Mouse (Mus musculus): ENCODE measurements around the gene Tubb4a.

Tubb4a gene

DNA sequence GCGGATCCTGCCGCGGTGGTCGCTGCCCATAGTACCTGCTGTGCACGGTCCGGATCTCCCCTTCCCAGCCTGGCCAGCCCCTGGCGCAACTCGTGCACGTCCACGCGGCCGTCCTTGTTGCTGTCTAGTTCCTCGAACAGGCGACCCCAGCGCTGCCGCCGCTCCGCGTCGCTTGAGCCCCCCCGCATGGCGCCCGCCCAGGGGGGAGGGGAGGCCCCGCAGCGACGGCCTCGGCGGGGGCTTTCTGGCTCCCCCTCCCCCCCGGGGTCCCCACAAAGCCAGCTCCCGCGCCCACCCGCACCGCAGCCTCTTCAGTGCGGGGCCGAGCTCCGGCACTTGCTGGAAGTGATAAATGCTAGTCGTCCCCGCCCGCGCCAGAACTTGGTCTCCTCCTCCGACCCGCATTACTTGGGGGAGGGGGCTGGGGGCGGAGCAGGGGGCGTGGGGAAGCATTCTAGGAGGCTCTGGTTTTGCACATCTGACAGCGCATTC, 28.1 kb downstream of the Tubb4a start, which contains the start of gene Slc25a23:
Gene Slc25a23 (minus strand): TSS at position 378 of the 492 bp plus-strand sequence.
- peak; percentile 80 to 88 for DNase-seq (ENCODE audit: inconsistent age in 2 of 2, low spot score in 1 of 2)

DNA sequence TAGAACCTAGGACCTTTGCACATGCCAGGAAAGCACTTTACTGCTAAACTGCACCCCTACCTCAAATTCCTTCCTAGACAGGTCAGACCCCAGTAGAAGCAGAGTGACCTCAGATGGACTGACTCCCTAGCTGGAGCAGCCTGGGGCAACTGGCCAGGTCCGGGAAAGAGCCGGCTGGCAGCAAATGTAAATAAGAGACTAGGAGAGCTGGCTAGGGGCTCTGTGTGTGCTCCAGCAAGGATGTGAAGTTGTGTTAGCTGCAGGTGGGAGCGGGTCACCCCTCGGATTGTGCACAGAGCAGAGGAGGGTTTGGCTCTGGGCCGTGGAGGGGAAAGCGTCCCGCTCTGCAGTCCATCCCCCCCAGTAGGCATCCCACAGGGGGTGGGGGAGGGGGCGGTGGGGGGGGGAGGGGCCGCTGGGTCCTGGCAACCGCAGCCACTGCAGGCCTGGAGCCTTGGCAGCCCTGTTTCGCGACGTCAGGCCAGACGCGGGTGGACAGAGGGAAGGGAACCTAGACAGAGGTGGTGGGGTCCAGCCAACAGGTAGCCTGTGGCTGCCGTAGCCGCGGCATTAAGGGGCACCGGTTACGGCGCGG, 28.6 kb downstream of the Tubb4a start, which contains the start of gene Crb3:
Gene Crb3 (plus strand): TSS at position 215 of the 595 bp plus-strand sequence.
- peak; percentile 52 to 70 for DNase-seq (ENCODE audit: inconsistent age in 2 of 2, low spot score in 1 of 2)

DNA sequence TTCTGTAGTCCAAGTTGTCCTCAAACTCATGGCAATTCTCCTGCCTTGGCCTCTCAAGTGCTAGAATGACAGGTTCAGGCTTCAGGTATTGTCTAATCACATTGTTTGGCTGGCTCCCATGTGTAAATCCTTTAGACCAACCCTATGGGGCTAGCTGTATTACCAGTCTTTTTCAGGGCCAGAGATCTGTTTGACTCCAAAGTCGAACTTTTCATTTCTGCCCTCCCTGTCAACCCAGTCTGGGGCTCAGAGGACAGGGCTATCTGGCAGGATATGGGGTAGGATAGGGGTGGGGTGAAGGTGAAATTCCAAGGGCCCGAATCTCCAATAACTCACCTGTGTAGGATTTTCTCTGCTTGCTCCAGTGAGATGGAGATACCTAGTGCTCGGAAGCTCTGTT, 31.3 kb downstream of the Tubb4a start:
- DNase-seq (ENCODE audit: inconsistent age in 2 of 2, low spot score in 1 of 2): no peak

DNA sequence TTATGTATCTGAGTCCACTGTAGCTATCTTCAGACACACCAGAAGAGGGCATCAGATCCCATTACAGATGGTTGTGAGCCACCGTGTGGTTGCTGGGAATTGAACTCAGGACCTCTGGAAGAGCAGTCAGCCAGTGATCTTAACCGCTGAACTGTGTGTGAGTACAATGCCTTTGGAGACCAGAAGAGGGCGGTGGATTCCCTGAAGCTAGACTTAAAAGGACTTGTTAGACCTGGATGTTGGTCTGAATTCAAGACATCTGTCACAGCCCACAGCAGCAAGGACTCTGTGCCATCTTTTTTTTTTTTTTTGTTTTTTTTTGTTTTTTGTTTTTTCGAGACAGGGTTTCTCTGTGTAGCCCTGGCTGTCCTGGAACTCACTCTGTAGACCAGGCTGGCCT, 35.9 kb downstream of the Tubb4a start:
- peak in 1 of 2 experiments; percentile 32 for DNase-seq (ENCODE audit: inconsistent age in 2 of 2, low spot score in 1 of 2)

DNA sequence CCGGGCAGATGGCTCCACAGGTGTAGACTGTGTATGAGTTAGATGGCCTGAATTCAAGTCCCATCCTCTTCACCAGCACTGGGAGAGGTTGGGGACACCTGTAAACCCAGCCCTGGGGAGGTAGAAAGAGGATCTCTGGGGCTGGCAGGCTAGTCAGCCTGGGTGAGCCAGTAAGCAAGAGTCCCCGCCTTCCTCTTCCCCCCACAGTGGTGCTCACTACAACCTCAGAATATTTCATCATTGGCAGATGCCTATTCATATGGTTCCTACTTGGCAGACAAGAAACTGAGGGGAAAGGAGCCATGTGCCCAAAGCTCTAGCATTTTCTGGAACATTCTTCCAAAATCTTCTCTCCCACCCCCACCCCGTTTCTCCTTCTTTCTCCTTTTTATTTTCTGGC, 38.8 kb downstream of the Tubb4a start:
- no peak for DNase-seq (ENCODE audit: inconsistent age in 2 of 2, low spot score in 1 of 2)

DNA sequence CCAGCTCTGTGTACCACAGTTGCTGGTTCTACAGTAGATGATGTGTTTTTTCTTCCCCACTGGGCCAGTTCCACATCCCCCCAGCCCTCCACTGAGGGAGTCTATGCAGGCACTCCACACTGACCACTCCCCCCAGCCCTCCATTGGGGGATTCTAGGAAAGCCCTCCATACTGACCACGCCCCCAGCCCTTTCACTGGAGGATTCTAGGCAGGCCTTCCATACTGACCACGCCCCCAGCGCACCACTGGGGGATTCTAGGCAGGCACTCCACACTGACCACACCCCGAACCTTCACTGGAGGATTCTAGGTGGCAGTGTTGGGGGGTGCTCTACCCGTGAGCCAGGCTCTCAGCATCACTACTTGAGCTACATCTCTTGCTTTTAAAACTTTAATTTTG, 40.2 kb downstream of the Tubb4a start:
- peak in 1 of 2 experiments; percentile 22 for DNase-seq (ENCODE audit: inconsistent age in 2 of 2, low spot score in 1 of 2)

DNA sequence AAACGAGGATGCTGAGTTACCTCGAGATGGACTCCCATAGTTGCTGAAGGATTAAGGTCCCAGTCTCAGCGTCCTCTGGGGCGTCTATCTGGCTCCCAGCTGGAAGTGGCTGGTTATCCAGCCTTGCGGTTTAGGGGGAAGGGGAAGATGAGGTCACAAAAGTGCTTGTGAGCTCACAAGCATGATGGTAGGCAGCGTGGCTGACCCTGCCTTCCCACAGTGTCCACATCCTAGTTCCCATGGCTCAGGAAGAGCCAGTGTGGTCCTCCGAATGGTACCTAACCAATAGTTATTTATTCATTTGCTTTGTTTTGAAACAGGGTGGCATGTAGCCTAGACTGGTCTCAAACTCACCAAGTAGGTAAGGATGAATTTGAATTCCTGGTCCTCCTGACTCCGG, 46.0 kb downstream of the Tubb4a start, which contains the start of gene Slc25a41:
Gene Slc25a41 (minus strand): TSS at position 101 of the 400 bp plus-strand sequence.
- no peak for DNase-seq (ENCODE audit: inconsistent age in 2 of 2, low spot score in 1 of 2)

DNA sequence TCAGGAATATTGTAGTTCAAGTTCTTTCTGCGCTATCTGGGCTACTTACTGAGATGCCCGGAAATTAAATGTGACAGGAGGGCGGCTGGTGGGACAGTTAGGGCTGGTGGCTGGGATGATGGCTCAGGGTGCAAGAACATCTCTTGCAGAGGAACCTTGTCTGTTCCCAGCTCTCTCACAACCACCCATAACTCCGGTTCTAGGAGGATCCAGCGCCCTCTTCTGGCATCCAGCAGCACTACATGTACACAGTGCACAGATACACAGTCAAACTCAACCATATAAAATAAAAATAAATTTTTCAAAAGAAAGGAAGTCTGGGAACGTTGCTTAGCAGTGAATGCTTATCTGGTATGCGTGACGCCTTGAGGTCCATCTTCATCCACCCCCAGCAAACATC, 48.6 kb downstream of the Tubb4a start:
- no peak for DNase-seq (ENCODE audit: inconsistent age in 2 of 2, low spot score in 1 of 2)

DNA sequence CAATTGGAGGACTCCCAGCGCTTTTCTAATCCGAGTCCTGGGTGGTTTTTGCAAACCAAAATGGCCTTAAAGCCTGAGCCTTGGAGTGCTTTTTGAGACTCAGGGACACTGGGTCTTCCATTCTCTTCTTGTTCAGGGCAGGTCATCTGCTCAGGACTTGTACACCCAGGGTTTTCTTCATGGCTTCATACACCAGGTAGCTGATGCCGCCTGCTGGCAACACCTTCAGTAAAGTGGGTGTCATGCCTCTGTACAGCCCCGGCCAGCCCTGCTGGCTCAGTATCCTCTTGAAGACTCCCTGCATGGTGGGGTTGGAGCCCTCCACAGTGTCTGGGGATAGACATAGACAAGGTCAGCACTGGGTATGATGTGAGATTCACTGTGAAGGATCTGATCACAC, 54.7 kb downstream of the Tubb4a start:
- peak in 1 of 2 experiments; percentile 46 for DNase-seq (ENCODE audit: inconsistent age in 2 of 2, low spot score in 1 of 2)

DNA sequence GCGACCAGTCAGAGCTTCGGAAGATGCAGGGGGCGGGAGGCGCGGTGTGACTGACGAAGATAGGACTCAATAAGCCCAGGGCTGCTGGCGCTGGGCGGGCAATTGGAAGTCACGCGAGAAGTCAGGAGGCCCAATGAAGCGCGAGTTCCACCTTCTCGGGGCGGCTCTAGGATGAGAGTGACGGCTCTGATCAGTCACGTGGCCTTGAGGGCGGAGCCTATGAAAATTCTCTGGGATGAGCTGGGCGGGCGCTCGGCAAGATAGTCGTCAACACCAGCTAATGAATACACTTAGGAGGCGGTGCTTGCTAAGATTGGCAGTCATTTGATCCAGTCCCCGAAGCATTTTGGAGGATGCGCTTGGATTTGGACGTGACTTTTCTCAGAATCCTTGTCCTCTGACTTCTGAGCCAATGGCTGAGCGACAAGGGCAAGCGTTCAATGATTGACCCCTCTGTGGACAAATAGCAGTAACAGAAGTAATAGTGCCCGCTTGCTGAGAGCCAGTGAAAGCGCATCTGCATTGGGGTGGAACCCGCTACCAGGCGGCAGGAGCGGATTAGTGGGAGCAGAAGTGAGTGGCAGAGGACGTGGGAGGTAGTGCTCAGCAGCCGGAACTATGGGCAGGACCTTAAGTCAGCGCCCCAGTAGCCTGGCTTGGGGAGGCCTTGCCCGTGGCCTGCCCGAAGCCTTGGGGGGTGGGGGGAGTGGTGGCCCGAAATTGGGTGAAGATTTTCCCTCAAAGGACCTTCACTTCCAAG, 55.7 kb downstream of the Tubb4a start:
- peak; percentile 100 for DNase-seq (ENCODE audit: inconsistent age in 2 of 2, low spot score in 1 of 2)

DNA sequence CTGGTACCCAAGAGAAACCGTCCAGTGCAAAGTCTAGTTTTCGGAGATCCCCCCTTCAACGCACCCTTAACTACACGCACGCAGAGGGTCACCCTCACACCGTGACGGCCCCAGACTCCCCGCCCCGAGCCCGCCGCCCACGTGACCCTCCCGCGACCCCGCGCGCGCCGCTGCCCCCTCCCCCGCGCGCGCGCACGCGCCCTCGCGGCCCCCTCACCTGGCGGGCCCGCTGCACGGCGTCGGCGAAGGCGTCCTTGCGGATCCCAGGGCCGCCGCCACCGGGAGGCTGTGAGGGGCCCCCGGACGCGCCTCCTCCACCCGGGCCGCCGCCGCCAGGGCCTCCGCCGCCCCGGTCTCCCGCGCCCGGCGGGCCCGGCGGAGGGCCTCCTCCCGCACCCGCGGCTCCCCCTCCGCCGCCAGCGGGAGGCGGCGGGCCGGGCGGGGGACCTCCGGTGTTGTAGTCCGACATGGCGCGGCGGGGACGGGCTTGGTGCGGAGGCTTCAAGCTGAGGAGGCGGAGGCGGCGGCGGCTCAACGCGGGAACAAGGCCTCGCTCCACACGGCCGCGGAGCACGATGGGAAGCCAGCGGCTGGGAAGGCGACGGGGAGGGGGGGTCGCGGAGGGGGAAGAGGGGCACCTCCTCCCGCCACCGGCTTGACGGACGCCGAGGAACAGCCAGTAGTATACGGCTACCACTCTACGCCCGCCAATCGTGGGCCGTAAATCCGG, 56.5 kb downstream of the Tubb4a start, which contains the start of gene Khsrp:
Gene Khsrp (minus strand): TSS at position 592 of the 730 bp plus-strand sequence.
- DNase-seq (ENCODE audit: inconsistent age in 2 of 2, low spot score in 1 of 2): peak in 1 of 2 experiments; percentile 66

Measured in adrenal gland, adult (tissue).